Mouse (Mus musculus) lung, postnatal 0 days (tissue): Measurements from ENCODE around the gene Focad.

Source experiments
- CTCF ChIP-seq: IDR thresholded peaks from 2 replicates; pipeline ENCODE4 v1.5.1; 2016; ENCODE audit warnings: antibody characterized with exemption, mild to moderate bottlenecking
- EP300 ChIP-seq: IDR thresholded peaks from 2 replicates; pipeline ENCODE4 v1.6.1; 2016; ENCODE audit warnings: antibody characterized with exemption, mild to moderate bottlenecking, control low read depth

DNA sequence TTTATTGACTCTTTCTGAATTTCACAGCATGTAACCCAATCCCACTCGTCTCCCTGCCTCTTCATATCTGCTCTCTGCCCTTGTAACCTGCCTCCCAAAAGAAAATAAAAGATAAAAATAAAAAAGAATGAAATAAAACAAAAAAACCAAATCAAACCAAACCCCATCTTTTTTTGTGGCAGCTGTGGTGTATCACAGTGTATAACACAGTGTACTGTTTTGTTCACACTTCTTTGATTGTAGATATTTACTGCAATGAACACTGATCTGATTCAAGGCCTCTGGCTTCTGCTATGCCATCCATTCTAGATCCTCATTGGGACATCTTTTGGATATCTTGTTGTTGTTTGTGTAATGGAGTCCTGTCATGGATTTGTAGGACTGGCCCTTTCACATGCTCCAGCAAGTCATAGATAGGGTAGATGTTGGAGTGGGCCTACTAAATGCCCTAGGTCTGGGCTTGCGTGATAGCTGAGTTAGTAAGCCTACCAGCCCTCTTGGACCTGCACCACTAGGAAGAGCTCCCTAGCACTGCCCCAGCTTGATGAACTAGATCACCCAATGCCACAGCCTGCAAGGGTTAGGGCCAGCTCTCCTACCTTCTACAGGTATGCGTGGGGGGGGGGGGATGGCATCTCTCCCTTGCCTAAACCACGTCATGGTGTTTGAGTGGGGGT is 181.8 kb downstream of the Focad start:
- TF ChIP-seq CTCF (no peak), EP300 (no peak)
